Mouse (Mus musculus): ENCODE data around the gene Slc22a23.

Slc22a23 gene

GRCm38 (mm10) chr13:34163304-34163975 is 181.5 kb downstream of the Slc22a23 start:
- no peak for DNase-seq (ENCODE audit: low read depth, low spot score)

GRCm38 (mm10) chr13:34162491-34163303 is 182.3 kb downstream of the Slc22a23 start, which contains the start of gene Psmg4:
Gene Psmg4, plus strand, starts transcription at chr13:34162964.
- DNase-seq (ENCODE audit: low read depth, low spot score), result peak; percentile 88

DNA sequence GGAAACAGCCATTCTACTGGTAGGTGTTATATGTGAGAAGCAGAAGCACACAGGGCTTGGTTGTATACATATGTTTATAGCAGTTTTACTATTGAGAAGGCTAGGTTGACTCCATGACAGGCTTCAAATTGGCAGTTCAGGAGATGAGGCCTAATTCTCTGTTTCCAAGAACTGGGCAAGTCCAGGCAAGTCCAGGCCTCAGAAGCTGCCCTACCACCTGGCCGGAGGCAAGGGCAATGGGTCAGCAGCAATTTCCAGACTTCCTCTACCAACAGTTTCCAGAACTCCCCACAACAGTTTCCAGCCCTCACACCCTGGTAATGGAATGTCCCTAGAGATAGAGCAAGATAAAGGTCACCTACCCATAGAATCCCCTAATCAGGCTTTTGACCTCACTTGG is 185.1 kb downstream of the Slc22a23 start:
- no peak for DNase-seq (ENCODE audit: low read depth, low spot score)

DNA sequence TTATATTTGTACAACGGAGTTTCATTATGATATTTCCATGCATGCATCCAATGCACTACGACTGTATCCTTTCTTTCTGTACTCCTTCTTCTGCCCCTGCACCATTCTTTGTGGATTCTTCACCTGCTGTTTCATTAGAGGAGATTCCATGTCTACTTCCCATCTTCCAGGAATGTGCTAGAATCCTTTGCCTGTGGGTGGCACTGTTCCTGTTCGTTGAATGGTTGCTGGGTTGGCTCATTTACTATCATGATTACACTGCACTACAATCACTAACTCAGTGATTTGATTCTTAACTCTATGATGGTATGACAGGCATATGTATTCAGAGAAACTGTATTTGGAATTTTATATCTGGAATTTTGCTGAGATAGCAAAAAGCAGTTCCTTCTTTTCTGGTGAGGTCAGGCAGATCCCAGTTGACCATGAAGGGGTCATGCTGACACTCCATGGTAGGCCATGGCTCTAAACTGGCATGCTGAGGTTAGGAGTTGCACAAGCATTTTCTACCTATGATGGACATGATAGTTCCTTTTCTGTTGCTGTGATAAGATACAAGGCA is 187.3 kb downstream of the Slc22a23 start:
- no peak for DNase-seq (ENCODE audit: low read depth, low spot score)

DNA sequence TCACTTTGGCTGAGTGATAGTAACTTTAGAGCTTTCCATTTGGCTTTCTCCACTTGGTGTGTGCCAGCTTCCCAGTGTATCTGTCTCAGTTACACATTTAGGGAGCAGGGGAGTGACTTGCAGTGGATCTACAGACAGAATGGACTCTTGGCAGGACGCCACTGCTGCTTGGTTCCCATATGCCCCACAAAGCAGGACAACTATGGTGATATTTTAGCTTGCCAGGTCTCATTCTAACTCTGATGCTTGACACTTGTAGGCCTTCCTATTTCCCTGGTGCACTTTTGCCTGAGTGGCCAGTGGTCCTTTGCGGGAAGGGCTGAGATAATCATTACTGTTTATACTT is 188.2 kb downstream of the Slc22a23 start:
- DNase-seq (ENCODE audit: low read depth, low spot score), result no peak

- peak; percentile 29 for DNase-seq (ENCODE audit: low read depth, low spot score)
Measured at GRCm38 (mm10) chr13:34156133-34156839, 188.7 kb downstream of the Slc22a23 start.

- peak; percentile 31 for DNase-seq (ENCODE audit: low read depth, low spot score)
Measured at GRCm38 (mm10) chr13:34154931-34155272, 190.1 kb downstream of the Slc22a23 start.

DNA sequence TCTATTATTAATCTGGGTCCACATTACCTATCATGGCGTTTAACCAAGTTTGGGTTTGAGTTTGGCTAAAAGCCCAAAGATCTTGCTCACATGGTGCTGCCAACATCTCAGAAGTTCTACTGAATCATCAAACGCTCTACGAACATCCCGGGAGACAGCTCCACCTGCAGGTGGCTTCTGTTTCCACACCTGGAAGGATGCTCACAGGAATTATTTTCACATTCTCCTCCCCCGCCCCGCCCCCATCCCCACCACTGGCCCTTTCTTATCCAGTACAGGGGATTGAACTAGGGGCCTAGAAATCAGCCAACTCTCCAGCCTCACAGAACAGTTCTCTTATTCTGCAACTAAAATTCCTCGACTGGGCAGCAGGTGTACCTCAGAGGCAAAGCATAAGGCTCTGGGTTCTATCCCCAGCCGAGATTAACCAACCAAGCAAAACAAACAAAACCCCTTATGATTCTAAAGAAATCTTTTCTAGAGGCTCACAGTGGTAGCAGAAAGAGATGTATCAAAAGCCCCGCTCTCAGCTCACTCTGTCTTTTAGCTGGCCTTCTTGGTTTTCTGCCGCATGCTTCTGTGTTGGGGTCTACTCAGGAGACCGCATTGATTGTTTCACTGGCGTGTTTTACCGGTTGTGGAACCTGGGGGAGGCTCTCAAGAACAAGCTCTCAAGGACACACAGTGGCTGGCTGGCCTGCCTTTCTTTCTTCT is 190.6 kb downstream of the Slc22a23 start:
- peak; percentile 22 for DNase-seq (ENCODE audit: low read depth, low spot score)

DNA sequence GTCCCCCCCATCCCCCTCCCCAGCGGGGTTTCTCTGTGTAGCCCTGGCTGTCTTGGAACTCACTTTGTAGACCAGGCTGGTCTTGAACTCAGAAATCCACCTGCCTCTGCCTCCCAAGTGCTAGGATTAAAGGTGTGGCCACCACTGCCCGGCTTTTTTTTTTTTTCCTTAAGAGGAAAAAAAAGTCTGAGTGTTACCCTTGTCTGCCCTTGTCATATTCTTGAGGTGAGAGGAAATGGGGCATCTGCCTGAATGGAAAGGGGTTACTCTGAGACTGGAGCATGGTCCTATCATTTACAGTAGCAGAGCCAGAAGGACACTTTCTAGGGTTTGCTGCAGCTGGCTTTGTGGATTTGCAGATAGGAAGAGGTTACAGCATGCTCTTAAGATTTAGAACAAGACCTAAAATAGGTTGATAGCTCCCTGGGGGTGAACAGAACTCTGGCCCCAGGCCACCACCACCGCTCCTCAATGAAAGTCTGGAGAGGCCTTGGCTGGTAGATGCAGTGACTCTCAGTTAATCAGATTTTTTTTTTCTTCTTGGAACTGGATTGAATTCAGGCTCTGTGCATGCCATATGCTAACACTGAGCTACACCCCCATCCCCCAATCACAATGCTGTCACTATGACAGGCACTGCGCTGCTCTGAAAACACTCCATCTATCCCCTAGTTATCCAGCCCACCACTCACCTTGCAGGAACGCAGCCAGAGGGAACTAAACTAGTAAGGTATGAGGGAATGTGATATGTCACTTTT is 191.5 kb downstream of the Slc22a23 start:
- no peak for DNase-seq (ENCODE audit: low read depth, low spot score)

GRCm38 (mm10) chr13:34152695-34153094 is 192.3 kb downstream of the Slc22a23 start:
- no peak for DNase-seq (ENCODE audit: low read depth, low spot score)

DNA sequence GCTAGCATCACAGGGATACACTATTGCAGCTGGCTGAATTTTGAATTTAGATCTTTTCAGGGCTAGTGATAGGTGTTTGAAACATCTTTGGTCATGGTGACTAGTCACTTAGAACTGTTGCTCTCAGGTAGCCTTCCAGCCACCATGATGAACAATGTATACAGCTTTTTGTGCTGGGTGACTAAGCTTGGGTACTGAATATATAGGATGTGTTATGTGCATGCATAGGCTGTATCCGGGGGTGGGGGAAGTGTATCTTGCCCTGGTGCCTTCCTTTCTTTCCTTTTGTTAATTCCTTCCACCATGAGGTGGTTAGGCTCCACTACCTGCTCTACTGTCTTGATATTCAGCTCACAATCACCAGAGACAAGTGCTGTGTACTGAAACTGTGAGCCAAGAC is 193.6 kb downstream of the Slc22a23 start:
- DNase-seq (ENCODE audit: low read depth, low spot score), result no peak

DNA sequence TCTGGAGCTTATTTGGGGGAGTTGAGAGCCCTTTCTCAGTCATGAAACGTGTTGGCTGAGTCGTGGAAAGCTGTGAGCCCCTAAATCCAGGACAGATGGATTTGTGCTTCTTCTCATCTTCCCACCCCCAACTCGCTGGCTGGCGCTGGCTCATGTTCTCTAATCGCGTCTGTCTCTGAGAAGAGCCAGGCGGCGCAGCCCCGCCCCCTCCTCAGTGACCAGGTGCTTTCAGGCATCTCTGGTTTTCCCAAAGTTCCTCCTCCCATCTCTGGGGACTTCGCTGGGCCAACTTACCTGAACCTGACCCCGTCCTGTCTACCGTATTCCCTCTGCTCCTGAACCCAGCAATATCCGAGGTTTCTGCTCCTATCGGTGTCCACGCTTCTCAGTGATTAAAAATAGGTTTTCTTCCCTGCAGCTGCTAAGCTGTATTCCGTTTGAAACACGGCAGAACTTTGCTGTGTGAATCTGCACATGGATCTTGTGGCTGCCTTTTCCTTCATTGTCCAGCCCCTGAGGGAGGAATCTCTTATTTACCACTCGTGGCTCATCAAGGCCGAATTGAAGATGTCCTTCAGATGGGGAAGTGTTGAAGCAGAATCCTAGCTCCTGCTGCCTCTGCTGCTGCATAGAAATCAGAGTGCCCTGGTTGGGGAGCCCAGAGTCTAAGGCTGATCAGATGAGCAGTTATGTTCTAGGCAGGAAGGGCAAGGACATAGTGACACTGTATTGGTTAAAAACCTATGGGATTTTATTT is 194.5 kb downstream of the Slc22a23 start:
- no peak for DNase-seq (ENCODE audit: low read depth, low spot score)

DNA sequence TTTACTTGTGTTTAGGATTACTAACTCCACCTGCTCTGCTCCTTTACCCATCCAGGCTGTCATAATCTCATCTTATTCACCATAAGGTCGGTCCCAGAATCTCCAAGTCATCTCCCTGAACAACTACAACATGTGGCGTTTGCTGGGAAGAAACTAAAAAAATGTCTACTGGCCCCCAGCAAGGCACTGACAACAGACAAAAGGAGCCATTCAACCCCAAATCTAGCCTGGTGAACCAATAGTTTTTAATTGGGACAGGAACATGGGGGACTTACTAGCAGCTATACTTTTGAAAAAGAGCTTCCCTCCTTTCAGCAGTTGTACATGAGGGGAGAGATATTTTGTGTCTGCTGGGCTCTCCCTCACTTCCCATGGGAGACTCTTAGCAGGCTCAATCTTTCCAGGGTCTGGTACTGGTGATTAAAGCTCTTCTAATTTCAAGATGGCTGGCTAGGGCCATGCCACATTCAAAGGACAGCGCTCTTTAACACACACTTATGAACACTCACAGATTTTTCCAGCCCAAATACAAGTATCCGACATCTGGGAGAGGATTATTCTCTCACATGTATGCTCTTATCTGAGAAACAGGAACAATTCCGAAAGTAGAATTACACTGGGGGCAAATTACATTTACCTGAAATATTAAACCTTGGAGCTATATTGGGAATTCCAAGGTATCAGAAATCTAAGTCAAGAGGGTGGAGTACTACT is 195.4 kb downstream of the Slc22a23 start:
- no peak for DNase-seq (ENCODE audit: low read depth, low spot score)

GRCm38 (mm10) chr13:34148767-34149392 is 196.1 kb downstream of the Slc22a23 start:
- DNase-seq (ENCODE audit: low read depth, low spot score), result no peak

GRCm38 (mm10) chr13:34148181-34148580 is 196.8 kb downstream of the Slc22a23 start:
- DNase-seq (ENCODE audit: low read depth, low spot score), result no peak

- no peak for DNase-seq (ENCODE audit: low read depth, low spot score)
Measured at GRCm38 (mm10) chr13:34146916-34147315, 198.1 kb downstream of the Slc22a23 start.

DNA sequence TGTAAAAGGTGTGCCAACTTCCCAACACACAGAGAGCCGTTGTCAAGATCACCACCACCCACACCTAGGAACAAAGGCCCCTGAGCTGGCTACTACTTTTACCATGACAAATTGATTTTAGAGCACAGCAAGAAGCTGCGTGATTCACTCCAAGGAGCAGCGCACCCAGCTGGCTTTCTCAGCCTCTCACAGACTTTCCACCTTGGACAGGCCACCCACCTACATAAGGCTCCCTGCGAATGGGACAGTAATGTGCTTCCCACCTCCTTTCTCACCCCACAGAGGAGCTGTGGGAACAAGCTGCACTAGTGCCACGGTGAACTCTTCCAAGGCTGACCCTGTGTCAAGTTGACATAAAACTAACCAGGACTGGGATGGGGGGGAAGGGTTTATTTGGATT is 201.6 kb downstream of the Slc22a23 start:
- DNase-seq (ENCODE audit: low read depth, low spot score), result no peak

- no peak for DNase-seq (ENCODE audit: low read depth, low spot score)
Measured at GRCm38 (mm10) chr13:34136605-34137004, 208.4 kb downstream of the Slc22a23 start.

DNA sequence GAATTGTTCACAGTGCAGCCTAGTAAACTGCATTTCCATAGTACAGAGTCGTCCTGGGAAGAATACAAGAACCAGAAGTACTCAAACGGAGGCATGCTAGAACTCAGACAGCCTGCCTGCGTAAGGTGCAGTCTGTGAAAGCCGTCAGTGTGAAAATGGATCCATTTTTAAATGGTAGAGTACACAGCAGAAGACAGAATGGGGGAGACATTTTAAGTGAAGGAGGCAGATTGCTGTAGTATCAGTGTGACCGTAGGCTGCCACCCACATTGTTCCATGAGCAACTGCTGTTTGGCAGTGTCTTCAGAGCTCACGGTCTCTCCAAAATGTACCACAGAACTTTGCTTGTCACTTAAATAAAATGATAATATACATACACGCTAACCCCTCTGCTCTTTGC is 210.7 kb downstream of the Slc22a23 start:
- DNase-seq (ENCODE audit: low read depth, low spot score), result no peak

Data from c-Kit-negative CD71-positive TER-119-positive erythroid progenitor cells, embryonic 14.5 days (primary cell).